Mouse (Mus musculus): Measurements from ENCODE around the gene Ly75.

DNA sequence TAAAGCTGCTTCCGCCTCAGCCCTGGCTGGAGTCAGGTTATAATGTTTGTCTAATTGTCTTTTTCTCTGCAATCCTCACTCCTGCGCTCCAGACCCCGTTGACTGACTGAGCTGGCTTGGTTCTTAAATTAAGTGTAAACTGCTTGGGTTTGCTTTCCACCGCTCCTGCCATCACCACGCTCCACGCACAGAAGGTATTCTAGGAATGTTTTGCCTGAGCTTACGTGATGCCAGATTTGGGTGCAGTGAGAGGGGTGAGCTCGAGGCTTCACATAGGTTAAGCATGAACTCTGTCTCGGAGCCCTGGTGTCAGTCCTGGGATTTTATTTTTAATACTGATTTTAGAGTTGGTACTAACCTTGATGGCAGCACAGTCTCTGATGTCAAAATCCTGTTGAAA, 45.2 kb downstream of the Ly75 start:
- TF ChIP-seq CTCF (IDR thresholded peaks at IDR 0.05; ENCODE audit: low read depth) = no peak
- no peak for TF ChIP-seq EP300 (IDR thresholded peaks at IDR 0.05; ENCODE audit: low read depth)
